Mouse (Mus musculus) liver, adult 2 months (tissue): ENCODE data around the gene Clgn.

ENCODE experiments used
- CTCF ChIP-seq: fragments of 200-500 bp; IDR thresholded peaks from 2 replicates; pipeline ENCODE4 v1.5.1; 2011; ENCODE audit warnings: low read depth, low read length, control low read depth
- POLR2A ChIP-seq: fragments of 200-500 bp; IDR thresholded peaks from 2 replicates; pipeline ENCODE4 v1.6.1; 2011; ENCODE audit warnings: low read length, control low read depth; ENCODE audit not compliant: insufficient read depth; ENCODE audit errors: extremely low read depth

GRCm38 (mm10) chr8:83426104-83426759 is 36.6 kb downstream of the Clgn start:
- TF ChIP-seq CTCF (no peak), POLR2A (no peak)
